Mouse (Mus musculus) G1E (cell line): ENCODE results near the gene Prpf4. TPM values are rescaled to one million over a fixed set of nuclear protein-coding genes. Genes with fewer than 3 reads are reported as not detected.
A peak's percentile ranks its signal among the peaks of the same experiment; 100 is the strongest.

ENCODE experiments used
- ATAC-seq: 2 replicates; pipeline ENCODE4 v1.8.0; 2016; ENCODE audit warnings: mild to moderate bottlenecking; ENCODE audit not compliant: insufficient number of reproducible peaks, poor library complexity, low FRiP score, severe bottlenecking; ENCODE audit errors: extremely low read depth
- DNase-seq: peaks from one replicate; pipeline ENCODE4 v3.0.0; 2012; ENCODE audit warnings: low spot score
- H3K27me3 ChIP-seq: 2 replicates; pipeline ENCODE4 v1.6.1; 2012; ENCODE audit warnings: mild to moderate bottlenecking, low read length, inconsistent platforms; ENCODE audit not compliant: insufficient read depth
- H3K36me3 ChIP-seq: replicated peaks from 2 replicates; pipeline ENCODE3; 2012; ENCODE audit warnings: mild to moderate bottlenecking, inconsistent platforms
- H3K4me1 ChIP-seq: 2 replicates; pipeline ENCODE4 v1.6.1; 2012; ENCODE audit warnings: low read depth, low read length, inconsistent platforms, mixed read lengths; ENCODE audit not compliant: insufficient read depth
- H3K4me3 ChIP-seq: 2 replicates; pipeline ENCODE4 v1.5.1; 2012; ENCODE audit warnings: low read depth, mild to moderate bottlenecking, inconsistent platforms, low read length, moderate library complexity, mixed read lengths
- H3K9me3 ChIP-seq: replicated peaks from 2 replicates; pipeline ENCODE4 v1.6.1; 2012; ENCODE audit warnings: inconsistent platforms
- CTCF ChIP-seq: IDR thresholded peaks from 2 replicates; pipeline ENCODE4 v1.5.1; 2012; ENCODE audit warnings: low read depth, low read length, inconsistent platforms, mixed read lengths
- GATA1 ChIP-seq: IDR thresholded peaks from 2 replicates; pipeline ENCODE4 v1.6.1; 2012; ENCODE audit warnings: borderline replicate concordance, low read length, inconsistent platforms, mixed read lengths
- GATA2 ChIP-seq: IDR thresholded peaks from 2 replicates; pipeline ENCODE4 v1.6.1; 2012; ENCODE audit warnings: low read depth, low read length, inconsistent platforms, borderline replicate concordance
- POLR2AphosphoS5 ChIP-seq: IDR thresholded peaks from 2 replicates; pipeline ENCODE4 v1.6.1; 2012; ENCODE audit warnings: low read depth, low read length, inconsistent platforms; ENCODE audit not compliant: insufficient replicate concordance
- TAL1 ChIP-seq: conservative IDR thresholded peaks from 2 replicates; pipeline ENCODE4 v1.6.1; 2012; ENCODE audit warnings: low read depth, low read length, inconsistent platforms, mixed read lengths
- polyA plus RNA-seq: library from polyadenylated mRNA; stranded (reverse); fragments of >175 nt; gene quantifications from 2 replicates; pipeline ENCODE4 v1.2.3, GENCODE M21; 2012
- total RNA-seq, 2 experiments: library from RNA; stranded (forward) in 1 of 2; stranded (reverse) in 1 of 2; fragments of 200-1000 nt in 1 of 2; fragments of >200 nt in 1 of 2; fragmentation: Nextera tagmentation in 1 of 2; gene quantifications; 2 replicates each; pipeline ENCODE4 v1.2.3; 2014 to 2017

Gene Prpf4
- total and polyA plus RNA-seq, 3 experiments = 4.1 to 23.1 (median 23.0) TPM

DNA sequence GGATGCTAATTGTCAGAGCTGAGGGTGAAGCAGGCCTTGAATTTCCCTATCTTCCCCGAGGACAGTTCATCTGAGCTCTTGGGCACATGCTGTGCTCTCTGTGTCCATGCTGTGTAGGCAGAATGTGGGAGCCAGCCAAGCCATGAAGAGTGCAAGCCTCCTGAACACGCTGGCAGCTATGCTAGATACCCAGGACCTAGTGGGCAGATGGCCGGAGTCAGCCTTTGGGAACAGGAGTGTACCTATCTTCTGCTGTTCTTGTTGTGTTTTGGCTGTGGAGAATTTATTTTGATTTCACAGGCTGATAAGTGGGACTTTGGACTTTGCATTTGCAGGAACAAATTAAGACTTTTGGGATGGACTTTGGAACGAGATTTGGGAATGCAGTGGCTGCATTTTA, 31.9 kb downstream of the Prpf4 start:
- Histone ChIP-seq H3K4me1 (no peaks in the 10 kb centered on the region), H3K9me3 (no peaks in the 10 kb centered on the region), H3K4me3 (no peak overlapping the region), H3K36me3 (no peaks in the 10 kb centered on the region), H3K27me3 (0 out of 2 replicates have a peak, but pooled peaks cover 2% of the 10 kb centered on the region)
- TF ChIP-seq GATA1 = no peak
- no peak for TF ChIP-seq GATA2
- no peak for TF ChIP-seq TAL1
- no peak for TF ChIP-seq POLR2AphosphoS5
- no peak for TF ChIP-seq CTCF
- ATAC-seq (no peak), DNase-seq (no peak)

DNA sequence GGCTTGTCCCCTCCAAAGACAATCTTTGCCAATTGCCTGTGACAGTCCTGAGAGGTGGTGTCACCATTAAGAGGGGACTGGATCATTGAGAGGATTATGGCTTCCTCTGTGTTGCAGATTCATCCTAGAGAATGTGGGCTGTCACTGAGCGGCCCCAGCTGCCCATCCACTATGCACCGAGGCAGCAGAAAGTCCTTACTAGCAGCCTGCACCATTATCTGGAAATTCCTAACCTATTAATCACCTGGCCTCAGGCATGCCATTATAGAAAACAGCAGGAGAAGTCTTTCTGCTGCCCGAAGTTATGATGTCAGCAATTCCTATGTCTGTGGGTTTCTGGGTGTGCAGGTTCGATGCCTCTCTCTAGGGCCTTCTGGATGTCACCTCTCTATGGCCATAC, 32.4 kb downstream of the Prpf4 start:
- ATAC-seq = no peak
- H3K4me1 ChIP-seq = no peaks in the 10 kb centered on the region
- no peaks in the 10 kb centered on the region for H3K9me3 ChIP-seq
- no peaks in the 10 kb centered on the region for H3K36me3 ChIP-seq
- DNase-seq = no peak
- 0 out of 2 replicates have a peak, but pooled peaks cover 2% of the 10 kb centered on the region for H3K27me3 ChIP-seq
- H3K4me3 ChIP-seq = no peak overlapping the region
- no peak for TF ChIP-seq GATA1
- no peak for TF ChIP-seq TAL1
- no peak for TF ChIP-seq GATA2
- no peak for TF ChIP-seq POLR2AphosphoS5
- TF ChIP-seq CTCF = no peak

DNA sequence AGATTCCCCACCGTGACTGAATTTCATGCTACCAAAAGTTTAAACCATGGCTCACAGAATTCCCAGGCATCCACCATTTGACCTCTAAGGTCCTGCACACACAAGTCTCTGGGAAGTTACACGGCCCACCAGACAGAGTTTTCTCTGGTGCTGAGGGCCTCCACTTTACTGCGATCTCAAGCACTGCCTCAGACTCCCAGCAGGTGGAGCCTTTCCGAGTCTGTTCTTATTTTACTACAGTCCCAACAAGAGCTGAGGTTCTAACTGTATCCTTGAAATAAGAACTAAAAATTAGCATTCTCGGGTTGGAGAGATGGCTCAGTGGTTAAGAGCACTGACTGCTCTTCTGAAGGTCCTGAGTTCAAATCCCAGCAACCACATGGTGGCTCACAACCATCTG, 46.4 kb downstream of the Prpf4 start:
- Histone ChIP-seq H3K4me3 (no peak overlapping the region), H3K4me1 (no peaks in the 10 kb centered on the region; the same call in 1 of the 2 replicates), H3K9me3 (no peaks in the 10 kb centered on the region), H3K36me3 (no peaks in the 10 kb centered on the region), H3K27me3 (peaks cover 7% of the 10 kb centered on the region)
- TF ChIP-seq CTCF (peak; percentile 27; the same call in 1 of the 2 replicates), GATA1 (no peak)
- peak; percentile 54; the same call in 1 of the 2 replicates for ATAC-seq
- DNase-seq = no peak

DNA sequence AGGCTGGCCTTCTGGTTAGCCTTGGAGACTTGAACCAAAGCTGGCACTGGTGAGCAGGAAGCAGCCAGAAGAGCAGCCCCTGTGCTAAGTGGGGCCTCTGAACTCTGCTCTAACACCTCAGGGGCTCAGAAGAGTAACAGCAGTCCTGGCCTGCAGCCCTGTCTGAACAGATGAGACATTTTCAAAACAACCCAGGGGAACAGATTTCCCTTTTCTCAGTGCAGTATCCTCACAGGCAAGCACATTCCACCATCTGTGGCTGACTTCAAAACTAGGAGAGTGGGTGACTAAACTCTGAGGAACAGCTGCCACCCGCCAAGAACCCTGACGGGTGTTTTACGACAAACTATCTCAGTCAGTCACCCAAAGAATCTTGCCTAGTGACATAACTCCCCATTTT, 50.5 kb downstream of the Prpf4 start:
- TF ChIP-seq TAL1 (no peak), CTCF (no peak), GATA1 (no peak), POLR2AphosphoS5 (no peak), GATA2 (no peak)
- DNase-seq (no peak), ATAC-seq (no peak)
- no peaks in the 10 kb centered on the region; the same call in 1 of the 2 replicates for H3K4me1 ChIP-seq
- H3K9me3 ChIP-seq = no peaks in the 10 kb centered on the region
- peaks cover 3% of the 10 kb centered on the region for H3K27me3 ChIP-seq
- no peaks in the 10 kb centered on the region for H3K36me3 ChIP-seq
- H3K4me3 ChIP-seq = no peak overlapping the region

DNA sequence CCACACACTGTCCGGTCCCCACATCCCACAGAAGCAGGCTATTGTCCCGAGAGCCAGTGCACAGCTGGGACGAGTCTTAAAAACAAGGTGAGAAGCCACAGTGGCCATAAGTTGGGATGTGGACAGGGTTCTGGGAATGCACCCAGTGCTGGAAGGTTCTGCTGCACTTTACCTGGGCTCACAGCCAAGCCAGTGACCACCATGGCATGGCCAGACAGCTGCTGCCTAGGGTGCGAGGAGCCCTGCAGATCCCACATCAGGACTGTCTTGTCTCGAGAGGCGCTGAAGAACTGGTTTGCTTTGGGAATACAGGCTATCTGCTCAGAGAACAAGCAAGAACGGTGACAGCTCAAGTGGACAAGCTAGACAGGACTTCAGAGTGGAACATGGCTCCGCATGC, 51.8 kb downstream of the Prpf4 start:
- no peak for TF ChIP-seq TAL1
- no peak for TF ChIP-seq GATA2
- TF ChIP-seq CTCF = no peak
- no peak for TF ChIP-seq POLR2AphosphoS5
- TF ChIP-seq GATA1 = no peak

DNA sequence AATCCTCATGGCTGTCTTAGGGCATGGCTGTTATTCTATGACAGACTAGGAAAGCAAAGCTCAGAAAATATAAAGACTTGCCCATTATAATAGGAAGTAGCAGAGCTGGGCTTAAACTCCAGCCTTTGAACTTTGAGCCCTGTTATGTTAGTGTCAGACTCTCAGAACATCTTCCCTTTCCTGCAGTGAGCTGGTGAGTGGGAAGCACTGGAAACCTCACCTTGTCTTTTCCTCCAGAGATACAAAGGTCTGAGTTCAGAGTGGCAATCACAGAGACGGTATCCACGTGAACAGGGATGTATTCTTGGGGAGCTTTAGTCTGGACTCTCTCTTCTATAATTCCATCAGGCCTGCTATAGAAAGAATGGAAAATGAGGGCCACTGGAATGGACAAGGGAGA, 54.5 kb downstream of the Prpf4 start:
- H3K9me3 ChIP-seq = no peaks in the 10 kb centered on the region
- TF ChIP-seq TAL1 = no peak
- TF ChIP-seq GATA2 = no peak
- no peak for TF ChIP-seq CTCF
- no peak for TF ChIP-seq POLR2AphosphoS5
- TF ChIP-seq GATA1 = no peak
- H3K4me3 ChIP-seq = no peak overlapping the region
- H3K4me1 ChIP-seq = no peaks in the 10 kb centered on the region
- ATAC-seq = no peak
- H3K36me3 ChIP-seq = no peaks in the 10 kb centered on the region
- no peaks in the 10 kb centered on the region for H3K27me3 ChIP-seq
- DNase-seq = no peak

More for the DNA sequence above, 51.8 kb downstream of the Prpf4 start:
- DNase-seq = no peak
- H3K27me3 ChIP-seq = peaks cover 3% of the 10 kb centered on the region; the same call in 1 of the 2 replicates
- no peaks in the 10 kb centered on the region for H3K9me3 ChIP-seq
- no peak for ATAC-seq
- no peaks in the 10 kb centered on the region for H3K36me3 ChIP-seq
- no peak overlapping the region for H3K4me3 ChIP-seq
- no peaks in the 10 kb centered on the region; the same call in 1 of the 2 replicates for H3K4me1 ChIP-seq

DNA sequence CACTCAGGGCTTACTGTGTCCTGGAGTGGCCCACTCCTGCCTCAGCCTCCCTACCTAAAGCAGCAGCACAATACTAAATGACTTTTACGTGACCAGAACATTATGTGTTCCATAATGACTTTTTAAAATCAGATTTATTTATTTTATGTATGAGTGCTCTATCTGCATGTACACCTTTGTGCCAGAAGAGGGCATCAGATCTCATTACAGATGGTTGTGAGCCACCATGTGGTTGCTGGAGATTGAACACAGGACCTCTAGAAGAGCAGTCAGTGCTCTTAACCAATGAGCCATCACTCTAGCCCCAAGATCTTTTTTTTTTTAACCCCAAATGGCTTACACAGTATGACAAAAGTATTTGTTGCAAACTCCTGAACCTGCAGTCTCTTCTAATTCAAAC, 59.6 kb downstream of the Prpf4 start:
- Histone ChIP-seq H3K27me3 (no peaks in the 10 kb centered on the region), H3K4me1 (peaks cover 8% of the 10 kb centered on the region), H3K36me3 (no peaks in the 10 kb centered on the region), H3K9me3 (no peaks in the 10 kb centered on the region), H3K4me3 (no peak overlapping the region)
- DNase-seq = no peak
- TF ChIP-seq TAL1 = no peak
- TF ChIP-seq POLR2AphosphoS5 = no peak
- no peak for TF ChIP-seq GATA1
- no peak for TF ChIP-seq CTCF
- TF ChIP-seq GATA2 = no peak
- no peak for ATAC-seq
